8 mouse cellular contexts compared by ENCODE assay signal in the genomic region with DNA sequence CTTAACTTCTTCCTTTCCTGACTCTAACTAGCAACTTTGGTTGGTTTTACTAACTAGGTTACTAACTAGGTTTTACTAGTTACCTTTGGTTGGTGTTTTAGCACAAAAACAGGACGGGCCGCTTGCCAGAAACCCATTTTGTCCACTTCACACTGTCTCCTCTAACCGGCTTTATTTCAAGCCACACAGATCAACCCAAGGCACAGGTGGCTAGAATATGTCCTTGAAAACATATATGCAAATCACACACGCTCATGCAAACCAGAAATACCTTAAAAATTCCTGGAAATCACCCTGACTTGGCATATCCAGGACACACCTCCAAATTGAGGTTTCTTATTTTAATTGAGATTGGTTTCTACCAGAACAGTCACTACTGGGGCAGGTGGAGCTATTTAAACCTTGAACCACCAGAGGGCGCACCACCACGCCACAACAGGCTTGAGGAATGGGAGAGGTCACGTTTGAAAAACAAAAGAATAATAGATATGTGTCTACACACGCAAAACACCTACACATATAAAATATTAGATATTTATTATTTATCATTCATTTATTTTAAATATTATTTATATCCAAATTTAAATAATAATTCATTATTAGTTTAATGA. TPM values are rescaled to one million over a fixed set of nuclear protein-coding genes. Genes with fewer than 3 reads are reported as not detected.
A peak's percentile ranks its signal among the peaks of the same experiment; 100 is the strongest.
DNase-seq lines count a peak whose midpoint lies in the region; ATAC-seq and TF ChIP-seq lines count a peak whose summit lies in the region.

No protein-coding gene starts in this region.

- no peak for TF ChIP-seq EP300 in liver, embryonic 14.5 days (IDR thresholded peaks at IDR 0.05; ENCODE audit: low read depth)

- ATAC-seq in liver, embryonic 14.5 days (ENCODE audit: insufficient read depth) = no peak
- peak; percentile 68; the same call in 1 of the 2 replicates for ATAC-seq in neural tube, embryonic 15.5 days (ENCODE audit: low FRiP score)

- 25% methylated on average over 8 of the region's 8 CpGs for WGBS in liver, embryonic 14.5 days (ENCODE audit: insufficient replicate concordance)
- 32% methylated on average over 8 of the region's 8 CpGs for WGBS in neural tube, embryonic 15.5 days

- H3K27me3 ChIP-seq in liver, embryonic 14.5 days (ENCODE audit: control insufficient read depth, insufficient read depth, low read length) = no peaks in the 10 kb centered on the region; the same call in 1 of the 2 replicates
- H3K27me3 ChIP-seq in neural tube, embryonic 15.5 days (replicated peaks) = no peaks in the 10 kb centered on the region

- peak; percentile 50 for DNase-seq in CD4-positive helper T cell, adult 2 months (ENCODE audit: low read depth, low spot score)
- DNase-seq in adipocyte (ENCODE audit: low spot score) = peak; percentile 80
- DNase-seq in embryo, embryonic 10 days (ENCODE audit: low spot score) = peak; percentile 90
- DNase-seq in gastrocnemius, postnatal 14 days = peak; percentile 65
- peak; percentile 85 for DNase-seq in kidney, postnatal 10 days
- peak; percentile 25 to 41 (median 27) for DNase-seq in liver, embryonic 14.5 days (ENCODE audit: low read depth in 3 of 3, low spot score in 3 of 3)
- peak; percentile 49 for DNase-seq in testis, postnatal 14 days (ENCODE audit: low spot score)

- no peak overlapping the region for H3K27ac ChIP-seq in liver, embryonic 14.5 days
- H3K27ac ChIP-seq in neural tube, embryonic 15.5 days (replicated peaks) = no peak overlapping the region

- peak; percentile 89 for TF ChIP-seq CTCF in liver, embryonic 14.5 days (IDR thresholded peaks at IDR 0.05; ENCODE audit: low read depth)

- no peak overlapping the region for H3K4me2 ChIP-seq in liver, embryonic 14.5 days (ENCODE audit: low read depth)
- no peak overlapping the region for H3K4me2 ChIP-seq in neural tube, embryonic 15.5 days

- no peak overlapping the region for H3K9ac ChIP-seq in liver, embryonic 14.5 days (replicated peaks)
- no peak overlapping the region for H3K9ac ChIP-seq in neural tube, embryonic 15.5 days (replicated peaks)

- no peak overlapping the region for H3K4me3 ChIP-seq in liver, embryonic 14.5 days (ENCODE audit: insufficient read depth in 1 of 2, low read depth in 2 of 2, low read length in 2 of 2)
- H3K4me3 ChIP-seq in neural tube, embryonic 15.5 days (replicated peaks) = no peak overlapping the region

- intact Hi-C loops in gastrocnemius, postnatal 14 days (cut with DNase I; ENCODE audit: low total_unique reads) = loop anchor here (5.0 kb wide), 1 partner anchor 251 kb away; no protein-coding TSS in a partner anchor

- H3K9me3 ChIP-seq in liver, embryonic 14.5 days (ENCODE audit: control insufficient read depth, low read length) = no peaks in the 10 kb centered on the region
- H3K9me3 ChIP-seq in neural tube, embryonic 15.5 days (replicated peaks) = no peaks in the 10 kb centered on the region

- H3K4me1 ChIP-seq in liver, embryonic 14.5 days (replicated peaks; ENCODE audit: control insufficient read depth in 2 of 2, insufficient read depth in 2 of 2, low read length in 1 of 2) = no peaks in the 10 kb centered on the region
- no peaks in the 10 kb centered on the region for H3K4me1 ChIP-seq in neural tube, embryonic 15.5 days

- no peaks in the 10 kb centered on the region for H3K36me3 ChIP-seq in liver, embryonic 14.5 days (replicated peaks; ENCODE audit: control insufficient read depth, insufficient read depth, low read depth)
- H3K36me3 ChIP-seq in neural tube, embryonic 15.5 days = no peaks in the 10 kb centered on the region

RNA-seq across cellular contexts. Expression of gene Tmem252, which starts 52.1 kb away (rescaled TPM):
- under 1 TPM; 0.06 to 0.24 TPM for total RNA-seq in gastrocnemius, postnatal 14 days (2021)
- polyA plus RNA-seq in liver, embryonic 14.5 days (2012; rRNA removed) = 0.03 and 0.04 TPM in 2 replicates
- 0.03 and 0.11 TPM in 2 replicates for polyA plus RNA-seq in liver, embryonic 14.5 days (2014; fragmentation: Nextera tagmentation; extraction: Ambion mirVana)
- 2.4 and 3.6 TPM in 2 replicates for polyA plus RNA-seq in neural tube, embryonic 15.5 days (2015; fragmentation: Nextera tagmentation; extraction: Ambion mirVana)

Comparison
In these comparisons a context has a peak if more than half of its experiments do, and no peak if none do; other contexts are left out.
1. DNase-seq: peak in every context shown above with its lines; median percentile 90 in embryo, embryonic 10 days; 85 in kidney, postnatal 10 days; 80 in adipocyte; 65 in gastrocnemius, postnatal 14 days; 50 in CD4-positive helper T cell, adult 2 months; 49 in testis, postnatal 14 days; 27 in liver, embryonic 14.5 days.